Mouse (Mus musculus): ENCODE measurements around the gene Sult1a1.

DNA sequence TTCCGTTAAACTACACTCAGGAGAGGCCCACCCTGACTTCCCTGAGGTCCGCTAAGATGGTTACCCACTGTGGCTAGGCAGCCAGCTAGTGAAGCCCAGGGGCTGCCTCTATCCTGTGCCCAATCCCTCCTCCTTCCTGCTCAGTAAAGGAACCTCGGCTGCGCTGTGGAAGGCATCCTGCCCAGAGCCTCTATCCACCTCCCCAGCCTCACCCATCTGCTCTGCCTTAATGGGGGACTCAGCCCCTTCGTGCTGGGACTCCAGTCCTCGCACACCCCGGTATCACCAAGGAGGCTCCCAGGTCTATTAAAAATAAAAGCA, 27.5 kb upstream of the Sult1a1 start:
- TF ChIP-seq CTCF (IDR thresholded peaks at IDR 0.05; ENCODE audit: borderline replicate concordance, extremely low read depth, insufficient read depth, insufficient read length) (no peak), POLR2A (IDR thresholded peaks at IDR 0.05; ENCODE audit: borderline replicate concordance, extremely low read depth, insufficient read depth, insufficient read length, poor library complexity, severe bottlenecking) (no peak)
